Mouse (Mus musculus): ENCODE measurements around the gene Cd44.

The Cd44 gene

DNA sequence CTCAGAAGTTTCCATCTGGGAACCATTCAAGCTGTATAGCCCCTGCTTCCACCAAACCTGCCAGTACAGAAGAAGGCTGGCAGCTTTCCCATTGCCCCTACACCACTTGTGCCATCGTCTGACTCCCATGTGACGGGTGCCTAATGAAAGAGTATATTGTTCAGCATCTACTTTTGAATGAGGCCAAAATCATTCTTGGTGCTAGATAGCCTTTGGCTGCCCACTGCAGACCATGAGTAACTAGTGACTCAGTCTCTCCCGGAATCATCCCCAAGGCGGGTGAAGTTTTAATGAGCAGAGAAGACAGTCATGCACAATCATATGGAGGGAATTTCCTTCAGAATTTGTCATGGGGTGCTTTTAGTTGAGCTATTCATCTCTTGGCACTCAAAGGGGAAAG, 28.3 kb downstream of the Cd44 start:
- DNase-seq (ENCODE audit: extremely low spot score, low read depth, low spot score) = no peak

- no peak for DNase-seq (ENCODE audit: extremely low spot score, low read depth, low spot score)
These were observed 29.0 kb downstream of the Cd44 start for GRCm38 (mm10) chr2:102872436-102872835.

DNA sequence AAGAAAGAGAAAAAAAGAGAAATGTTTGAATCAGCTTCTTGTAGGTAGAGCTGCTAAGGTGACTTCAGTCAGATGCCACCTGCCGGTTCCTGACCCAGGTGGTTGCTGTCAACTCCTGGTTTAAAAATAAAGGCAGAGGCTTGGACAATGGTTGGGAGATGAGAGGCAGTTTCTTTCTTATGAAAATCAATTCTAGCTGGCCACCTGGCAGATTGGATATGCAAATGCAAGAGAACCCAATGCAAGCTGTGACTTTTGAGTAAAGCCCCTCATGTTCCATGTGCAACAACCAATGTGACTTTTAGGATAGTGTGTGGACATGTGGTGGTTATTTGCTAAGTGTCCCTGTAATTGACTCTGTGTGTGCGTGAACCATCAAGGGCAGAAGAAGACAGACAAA, 33.0 kb downstream of the Cd44 start:
- DNase-seq (ENCODE audit: extremely low spot score, low read depth, low spot score) = no peak

- DNase-seq (ENCODE audit: extremely low spot score, low read depth, low spot score) = no peak
These were observed 33.9 kb downstream of the Cd44 start for GRCm38 (mm10) chr2:102867396-102868088.

GRCm38 (mm10) chr2:102866594-102866993, 34.9 kb downstream of the Cd44 start:
- no peak for DNase-seq (ENCODE audit: extremely low spot score, low read depth, low spot score)

DNA sequence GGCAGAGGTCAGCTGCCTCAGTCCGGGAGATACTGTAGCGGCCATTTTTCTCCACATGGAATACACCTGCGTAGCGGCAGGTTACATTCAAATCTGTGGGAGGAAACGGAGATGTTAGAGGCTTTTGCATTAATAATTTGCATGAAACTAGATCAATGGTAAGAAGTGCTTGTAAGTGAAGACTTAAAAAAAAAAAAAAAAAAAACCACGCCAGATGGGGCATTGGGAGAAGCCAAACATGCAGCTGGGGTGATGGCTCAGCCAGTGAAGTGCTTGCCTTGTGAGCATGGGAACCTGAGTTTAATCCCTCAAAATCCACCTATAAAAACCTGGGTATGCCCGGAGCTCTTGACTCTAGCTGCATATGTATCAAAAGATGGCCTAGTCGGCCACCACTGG, 36.1 kb downstream of the Cd44 start:
- no peak for DNase-seq (ENCODE audit: extremely low spot score, low read depth, low spot score)

- DNase-seq (ENCODE audit: extremely low spot score, low read depth, low spot score) = no peak
These were observed 36.6 kb downstream of the Cd44 start for GRCm38 (mm10) chr2:102864695-102865353.

DNA sequence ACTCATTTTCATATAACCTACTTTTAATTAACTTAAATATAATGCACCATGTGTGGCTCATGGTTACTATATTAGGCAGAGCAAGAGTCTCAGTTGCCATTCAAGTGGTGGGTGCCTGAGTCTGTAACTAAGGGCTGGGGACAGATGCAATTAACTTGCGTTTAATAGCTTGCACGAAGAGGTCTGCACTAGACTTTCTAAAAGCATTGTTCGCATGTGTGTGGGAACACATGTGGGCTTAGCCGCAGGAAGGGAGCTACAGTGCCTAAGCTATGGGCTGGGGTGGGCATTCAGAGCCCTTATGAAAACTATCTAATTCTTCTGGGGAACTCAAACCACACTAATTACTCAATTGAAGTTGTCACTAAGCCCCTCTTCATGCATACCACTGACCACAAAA, 37.4 kb downstream of the Cd44 start:
- no peak for DNase-seq (ENCODE audit: extremely low spot score, low read depth, low spot score)

- DNase-seq (ENCODE audit: extremely low spot score, low read depth, low spot score) = no peak
These were observed 37.9 kb downstream of the Cd44 start for GRCm38 (mm10) chr2:102863583-102863982.

GRCm38 (mm10) chr2:102862706-102863105, 38.8 kb downstream of the Cd44 start:
- DNase-seq (ENCODE audit: extremely low spot score, low read depth, low spot score) = no peak

DNA sequence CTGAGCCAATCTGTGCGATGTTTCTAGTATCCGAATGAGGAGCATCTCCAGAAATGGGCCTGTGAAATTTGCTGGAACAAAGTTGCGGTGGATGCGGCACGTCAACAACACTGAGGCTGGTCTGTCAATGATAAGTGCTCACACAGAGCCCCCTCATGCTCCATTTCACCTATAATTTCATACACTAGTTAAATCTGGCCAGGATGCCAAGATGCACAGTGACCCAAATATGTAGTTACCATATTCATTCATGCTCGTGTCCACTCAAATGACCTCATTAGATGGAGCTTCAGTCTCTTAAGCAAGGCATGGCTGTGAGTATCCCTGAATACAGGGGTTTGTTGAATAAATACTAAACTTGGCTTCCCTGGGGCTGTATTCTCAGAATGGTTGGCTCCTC, 43.2 kb downstream of the Cd44 start:
- DNase-seq (ENCODE audit: extremely low spot score, low read depth, low spot score) = no peak

DNA sequence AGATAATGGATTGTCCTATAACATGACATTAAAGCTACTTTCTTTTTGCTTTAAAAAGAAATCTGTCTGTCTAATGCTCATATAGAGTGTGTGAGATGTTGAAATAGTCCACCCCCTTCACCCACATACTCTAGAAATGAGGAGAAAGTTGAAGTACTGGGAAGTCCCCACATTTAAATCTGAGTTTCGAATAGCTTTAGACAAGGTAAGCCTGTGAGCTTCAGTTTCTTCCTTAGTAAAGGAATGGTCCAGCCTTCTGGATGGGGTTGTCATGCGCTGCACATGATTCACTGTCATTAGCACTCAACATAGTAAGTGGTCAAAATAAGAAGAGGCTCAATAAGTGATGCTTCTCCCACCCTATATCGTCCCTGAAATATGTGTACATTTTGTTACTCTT, 48.2 kb downstream of the Cd44 start:
- no peak for DNase-seq (ENCODE audit: extremely low spot score, low read depth, low spot score)

DNA sequence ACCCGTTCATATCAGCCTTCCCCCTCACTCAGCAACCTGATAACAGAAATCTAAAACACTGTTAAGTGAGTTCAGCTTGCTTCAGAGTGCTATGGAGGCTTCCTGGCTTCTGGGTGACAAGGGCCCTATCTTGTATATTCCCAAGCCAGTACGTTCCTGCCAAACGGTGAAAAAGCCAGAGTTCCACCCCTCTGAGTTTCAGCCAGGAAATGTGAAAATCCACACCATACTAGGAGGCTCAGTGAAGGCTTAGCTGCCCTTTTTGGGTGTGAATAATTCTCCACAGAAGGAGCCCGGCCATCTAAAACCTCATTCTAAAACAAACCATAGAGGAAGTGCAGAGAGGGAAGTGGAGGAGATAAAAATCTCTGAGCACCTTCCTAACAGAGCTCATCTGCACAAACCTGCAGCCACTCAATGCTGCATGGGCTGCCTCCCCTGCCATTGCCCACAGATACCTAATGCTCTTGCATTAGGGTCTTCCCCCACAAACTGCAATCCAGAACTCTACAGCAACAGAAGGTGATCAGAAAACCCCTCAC, 49.5 kb downstream of the Cd44 start:
- DNase-seq (ENCODE audit: extremely low spot score, low read depth, low spot score) = no peak

GRCm38 (mm10) chr2:102850026-102850425, 51.4 kb downstream of the Cd44 start:
- no peak for DNase-seq (ENCODE audit: extremely low spot score, low read depth, low spot score)

DNA sequence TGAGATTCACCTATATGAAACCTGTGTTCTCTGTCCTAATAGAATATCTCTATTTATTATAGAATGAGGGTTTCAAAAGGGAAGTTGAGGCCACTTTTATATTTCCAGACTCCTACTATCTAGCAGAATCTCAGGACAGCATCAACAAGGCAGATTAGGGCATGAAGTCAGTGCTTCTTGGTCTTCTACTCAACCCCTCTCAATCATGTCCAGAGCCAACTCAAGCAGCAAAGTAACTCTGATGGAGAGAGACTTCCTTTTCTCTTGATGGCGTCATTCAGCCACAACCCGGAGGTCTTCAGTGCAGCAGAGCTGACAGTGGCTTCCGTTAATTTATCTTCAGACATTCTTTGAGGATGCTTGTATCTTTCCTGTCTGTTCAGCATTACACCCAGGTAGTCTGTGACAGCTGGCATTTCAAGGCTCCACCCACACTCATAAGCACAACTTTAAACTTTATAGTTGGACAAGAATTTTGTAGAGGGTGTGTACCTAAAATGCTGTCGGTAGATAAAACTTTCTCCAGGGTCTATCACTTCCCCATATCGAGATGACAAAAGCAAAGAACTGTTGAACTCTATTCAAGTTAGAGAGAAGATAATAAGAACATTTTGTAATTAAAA, 52.5 kb downstream of the Cd44 start:
- DNase-seq (ENCODE audit: extremely low spot score, low read depth, low spot score) = no peak

DNA sequence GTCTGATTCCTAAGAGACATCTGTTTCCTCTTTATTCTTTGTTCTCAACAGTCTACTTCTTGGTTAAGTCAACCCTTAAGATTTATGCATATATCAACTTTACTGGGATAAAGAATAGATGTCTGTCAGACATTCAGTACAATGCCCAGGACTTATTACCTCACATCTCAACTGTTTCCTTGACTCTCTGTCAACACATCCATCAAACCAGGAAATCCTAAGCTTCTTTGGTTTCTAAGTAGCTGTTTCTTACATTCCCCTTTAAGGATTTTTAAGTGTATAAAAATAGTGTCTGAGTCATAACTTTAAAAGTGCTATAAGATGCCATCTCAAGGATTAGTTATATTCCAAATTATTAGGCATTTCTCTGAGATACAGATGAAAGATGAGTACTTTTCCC, 60.2 kb downstream of the Cd44 start:
- DNase-seq (ENCODE audit: extremely low spot score, low read depth, low spot score) = no peak

DNA sequence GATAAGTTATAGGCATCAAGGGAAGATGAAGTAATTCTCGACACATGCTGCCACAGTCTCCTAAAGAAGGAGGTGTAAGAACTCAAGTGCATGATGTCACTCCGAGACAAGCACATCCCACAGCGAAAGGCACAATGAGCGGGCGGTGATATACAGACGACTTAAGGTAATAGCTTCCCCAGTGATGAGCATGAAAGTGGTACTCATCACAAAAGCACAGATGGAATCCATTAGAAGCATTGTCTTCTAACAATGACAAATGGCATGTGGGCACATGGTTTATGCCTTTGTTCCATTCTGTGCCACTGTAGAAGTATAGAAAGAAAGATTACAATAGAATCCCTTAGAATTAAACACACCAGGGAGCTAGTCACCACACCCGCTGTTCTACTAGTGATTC, 63.3 kb downstream of the Cd44 start:
- DNase-seq (ENCODE audit: extremely low spot score, low read depth, low spot score) = no peak

GRCm38 (mm10) chr2:102831547-102831946, 69.9 kb downstream of the Cd44 start:
- no peak for DNase-seq (ENCODE audit: extremely low spot score, low read depth, low spot score)

DNA sequence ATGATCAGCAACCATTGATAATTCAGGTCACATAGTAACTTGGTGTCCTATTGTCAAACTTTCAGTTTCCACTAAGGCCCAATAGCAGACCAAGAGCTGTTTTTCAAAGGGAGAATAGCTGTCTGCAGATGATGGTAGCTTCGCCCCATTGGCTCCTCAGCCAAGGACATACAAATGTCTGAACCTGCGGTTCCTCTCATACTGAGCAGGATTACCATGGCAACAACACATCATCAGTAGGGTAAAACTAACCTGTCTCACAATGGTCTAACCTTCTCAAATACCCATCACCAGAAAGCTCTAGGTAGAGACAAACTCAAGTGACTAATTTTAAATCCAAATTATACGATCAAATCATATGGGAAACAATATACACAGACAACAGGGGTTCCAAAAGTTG, 72.3 kb downstream of the Cd44 start:
- DNase-seq (ENCODE audit: extremely low spot score, low read depth, low spot score) = no peak

DNA sequence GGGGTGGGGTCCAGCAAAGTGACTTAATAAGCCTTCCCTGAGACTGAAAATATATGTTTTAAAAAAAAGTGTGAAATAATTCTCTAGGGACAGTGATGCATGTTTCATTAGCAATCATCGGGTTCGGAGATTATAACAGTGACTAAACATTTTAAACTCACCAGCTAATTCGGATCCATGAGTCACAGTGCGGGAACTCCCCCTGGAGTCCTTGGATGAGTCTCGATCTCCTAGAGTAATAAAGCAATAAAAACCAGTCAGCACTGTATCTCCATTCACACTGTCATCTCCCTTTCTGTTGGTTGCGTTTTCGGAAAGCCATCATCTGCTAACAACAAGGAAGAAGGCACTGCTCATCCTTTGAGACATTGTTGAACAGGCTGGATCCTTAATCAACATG, 73.1 kb downstream of the Cd44 start:
- no peak for DNase-seq (ENCODE audit: extremely low spot score, low read depth, low spot score)

DNA sequence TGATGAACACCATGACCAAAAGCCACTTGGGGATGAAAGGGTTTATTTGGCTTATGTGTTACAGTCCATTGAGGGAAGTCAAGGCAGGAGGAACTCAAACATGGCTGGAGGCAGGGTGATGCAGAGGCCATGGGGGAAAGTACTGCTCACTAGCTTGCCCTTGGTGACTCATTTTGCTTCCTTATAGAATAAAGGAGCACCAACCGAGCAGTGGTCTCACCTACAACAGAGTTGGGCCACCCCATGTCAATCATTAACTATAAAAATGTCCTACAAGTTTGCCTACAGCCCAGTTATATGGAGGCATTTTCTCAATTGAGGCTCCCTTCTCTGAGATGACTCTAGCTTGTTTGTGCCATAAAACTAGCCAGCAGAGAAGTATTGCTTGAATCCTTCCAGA, 73.6 kb downstream of the Cd44 start:
- no peak for DNase-seq (ENCODE audit: extremely low spot score, low read depth, low spot score)

- no peak for DNase-seq (ENCODE audit: extremely low spot score, low read depth, low spot score)
These were observed 75.4 kb downstream of the Cd44 start for GRCm38 (mm10) chr2:102825961-102826633.

All from hindlimb bud, embryonic 11.5 days (tissue).